Comparison of ENCODE assay signal across 22 mouse cellular contexts in the genomic region with DNA sequence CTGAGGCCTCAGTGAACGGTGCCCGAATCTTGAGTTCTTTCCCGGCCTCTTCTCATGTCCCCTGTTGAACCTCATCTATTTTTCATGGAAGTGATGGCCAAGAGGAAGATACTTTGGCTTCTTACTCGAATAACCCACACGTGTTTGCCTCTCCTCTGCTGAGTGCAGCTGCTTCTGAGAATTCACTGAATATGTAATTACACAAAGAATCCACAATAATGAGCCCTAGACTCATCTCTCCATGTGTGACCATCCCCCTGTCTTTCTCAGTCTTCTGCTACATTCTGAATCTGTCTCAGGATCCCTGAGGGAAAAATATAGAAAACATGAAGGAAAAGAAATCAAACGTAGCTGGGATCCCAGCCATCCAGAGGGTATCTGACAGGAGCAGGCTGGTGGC. TPM values are rescaled to one million over a fixed set of nuclear protein-coding genes. Genes with fewer than 3 reads are reported as not detected.
"Had no signal": no experiment of that assay in that cellular context is flagged by ENCODE, and none has a peak within 500 bp of the region (broad histone marks: within the 10 kb centered on the region; RNA-seq: fewer than 3 reads in every experiment).

No protein-coding gene starts in this region.

- H3K4me3 ChIP-seq: lung, embryonic 15.5 days; megakaryocyte, embryonic 14.5 days; midbrain, embryonic 13.5 days; midbrain, embryonic 15.5 days; neural tube, embryonic 12.5 days; stomach, embryonic 15.5 days had no signal

- H3K4me1 ChIP-seq: lung, embryonic 15.5 days; megakaryocyte, embryonic 14.5 days; midbrain, embryonic 13.5 days; midbrain, embryonic 15.5 days had no signal

- H3K27me3 ChIP-seq: lung, embryonic 15.5 days; megakaryocyte, embryonic 14.5 days; midbrain, embryonic 13.5 days; midbrain, embryonic 15.5 days; stomach, embryonic 15.5 days had no signal

- H3K9me3 ChIP-seq: lung, embryonic 15.5 days; megakaryocyte, embryonic 14.5 days; midbrain, embryonic 13.5 days; midbrain, embryonic 15.5 days; neural tube, embryonic 12.5 days; stomach, embryonic 15.5 days had no signal

- H3K4me2 ChIP-seq: lung, embryonic 15.5 days; midbrain, embryonic 11.5 days; midbrain, embryonic 13.5 days; midbrain, embryonic 15.5 days; neural tube, embryonic 12.5 days; stomach, embryonic 15.5 days had no signal

- DNase-seq: lung, adult 2 months; lung, postnatal 14 days; lung, postnatal 36 days; right cerebral cortex, postnatal 14 days; thymus, adult 2 months; thymus, postnatal 25 days; thymus, postnatal 4 days had no signal

- H3K9ac ChIP-seq: lung, embryonic 15.5 days; midbrain, embryonic 13.5 days; midbrain, embryonic 15.5 days; neural tube, embryonic 12.5 days; stomach, embryonic 15.5 days had no signal

- ATAC-seq: lung, postnatal 0 days; midbrain, embryonic 13.5 days; midbrain, embryonic 15.5 days had no signal

- H3K27ac ChIP-seq: lung, embryonic 15.5 days; macrophage; midbrain, embryonic 13.5 days; midbrain, embryonic 15.5 days; neural tube, embryonic 12.5 days; stomach, embryonic 15.5 days; stomach, postnatal 0 days had no signal

- H3K36me3 ChIP-seq: lung, embryonic 15.5 days; midbrain, embryonic 13.5 days; midbrain, embryonic 15.5 days; neural tube, embryonic 12.5 days; stomach, embryonic 15.5 days had no signal

RNA-seq across cellular contexts. Expression of a gene that starts 32.5 kb away (rescaled TPM):
- total RNA-seq: megakaryocyte progenitor cell, adult 5-6 weeks; monocyte, adult 5-6 weeks; neutrophil, adult 5-6 weeks had no signal
- polyA plus RNA-seq: macrophage; spleen, adult 2 months; stomach, embryonic 15.5 days; stomach, postnatal 0 days; thymus, adult 2 months; urinary bladder, adult 2 months had no signal
